Mouse (Mus musculus) adrenal gland, postnatal 25 days (tissue): ENCODE measurements around the gene Zfp451. TPM values are rescaled to one million over a fixed set of nuclear protein-coding genes. Genes with fewer than 3 reads are reported as not detected.
"Not testable (repeated sequence)": the region's sequence is repeated elsewhere in the genome, so short reads cannot be mapped to it uniquely, and the experiment has no call there.

ENCODE experiments used
- DNase-seq: peaks from one replicate; pipeline ENCODE4 v3.0.0; 2021; ENCODE audit warnings: mixed read lengths
- long read RNA-seq: library from polyadenylated mRNA; stranded (forward); transcript quantifications from one replicate; pipeline ENCODE4 v2.0.0, GENCODE M21; 2021
- total RNA-seq: library from RNA; stranded (reverse); gene quantifications from 2 replicates; pipeline ENCODE4 v1.2.3, GENCODE M21; 2021

The Zfp451 gene
- 35.2 and 42.6 TPM in 2 replicates for total RNA-seq
- long read RNA-seq, full-length matches to known transcripts = 6 of 19 reads
- long read RNA-seq, partial matches to known transcripts = 5 of 19 reads
- long read RNA-seq, other reads (novel, unspliced or antisense) = 8 of 19 reads

DNA sequence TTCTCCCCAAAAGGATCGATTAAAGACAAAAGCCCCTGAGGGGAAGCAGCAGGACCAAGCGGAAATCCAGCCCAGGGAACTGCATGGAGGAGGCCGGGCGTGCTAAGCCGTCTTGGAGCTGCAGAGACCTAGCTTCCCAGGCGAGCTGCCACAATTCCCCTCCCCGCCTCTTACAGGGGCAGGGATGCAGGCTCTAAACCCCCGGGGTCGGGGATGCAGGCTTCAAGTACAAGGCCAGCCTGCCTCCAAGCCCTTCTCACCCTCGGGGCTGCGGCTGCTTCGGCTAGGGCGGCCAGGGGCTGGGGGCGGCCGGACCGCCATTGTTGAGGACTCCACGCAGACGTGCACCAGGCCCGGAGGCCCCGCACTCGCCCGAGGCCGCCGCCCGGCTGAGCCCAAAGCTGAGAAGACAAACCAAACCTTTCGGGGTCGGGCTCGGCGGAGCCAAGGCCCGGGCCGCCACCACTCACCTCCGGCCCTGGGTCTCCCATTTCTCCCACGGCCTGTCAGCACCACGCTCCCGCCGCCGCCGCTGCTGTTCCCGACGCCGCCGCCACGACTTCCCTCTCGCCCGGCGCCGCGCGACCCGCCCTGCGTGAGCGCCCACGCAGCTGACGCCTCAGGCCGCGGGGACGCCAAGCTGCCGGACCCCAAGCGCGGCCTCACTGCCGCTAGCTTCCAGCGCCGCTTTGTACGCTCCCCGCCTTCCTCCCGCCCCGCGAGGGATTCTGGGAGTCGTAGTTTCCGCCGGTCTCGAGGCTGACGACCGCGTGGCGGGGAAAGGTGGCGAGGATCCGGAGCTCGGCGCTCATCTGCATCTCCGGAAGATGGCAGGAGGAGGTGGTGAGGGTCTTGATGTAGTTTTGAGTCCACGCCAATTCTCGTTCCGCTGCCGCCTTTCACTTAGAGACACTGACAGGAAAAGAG is at the start of gene Zfp451:
Gene Zfp451 (minus strand): TSS at position 728 of the 927 bp plus-strand sequence.
- DNase-seq = peak; percentile 91

DNA sequence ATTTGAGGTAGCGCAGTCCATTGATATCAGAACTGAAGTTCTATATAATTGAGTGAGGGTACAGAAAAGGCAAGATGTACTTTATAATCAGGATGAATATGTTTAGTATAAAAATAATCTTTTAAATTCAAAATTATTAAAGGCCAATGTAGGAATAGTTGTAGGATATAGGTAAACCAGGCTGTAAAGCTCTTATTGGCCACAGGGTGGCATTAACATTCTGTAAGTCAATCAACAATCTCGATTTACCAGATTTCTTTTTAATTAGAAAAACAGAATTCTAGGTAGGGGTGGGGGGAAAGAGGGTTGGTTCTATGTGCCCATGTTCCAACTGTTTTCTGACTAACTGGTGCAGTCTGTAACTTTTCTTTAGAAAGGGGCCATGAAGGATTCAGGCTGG is 32.4 kb upstream of the Zfp451 start:
- DNase-seq = no peak

DNA sequence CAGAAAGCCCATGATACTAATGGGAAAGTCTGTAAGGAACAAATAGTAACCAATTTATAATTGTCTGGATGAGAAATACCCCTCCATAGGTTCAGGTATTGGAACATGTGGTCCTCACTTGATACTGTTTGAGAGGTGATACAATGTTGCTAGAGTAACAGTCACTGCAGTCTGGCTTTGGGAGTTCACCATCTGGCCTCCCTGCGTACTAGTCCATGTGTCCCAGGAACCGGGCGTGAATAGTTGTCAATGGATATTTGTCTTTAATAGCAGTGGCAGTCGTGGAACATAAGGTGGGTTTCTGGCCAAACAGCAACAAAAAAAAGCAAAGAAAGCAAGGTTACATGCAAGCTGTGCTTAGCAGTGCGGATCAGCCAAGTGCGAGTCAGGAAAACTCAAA is 29.4 kb upstream of the Zfp451 start:
- no peak for DNase-seq

DNA sequence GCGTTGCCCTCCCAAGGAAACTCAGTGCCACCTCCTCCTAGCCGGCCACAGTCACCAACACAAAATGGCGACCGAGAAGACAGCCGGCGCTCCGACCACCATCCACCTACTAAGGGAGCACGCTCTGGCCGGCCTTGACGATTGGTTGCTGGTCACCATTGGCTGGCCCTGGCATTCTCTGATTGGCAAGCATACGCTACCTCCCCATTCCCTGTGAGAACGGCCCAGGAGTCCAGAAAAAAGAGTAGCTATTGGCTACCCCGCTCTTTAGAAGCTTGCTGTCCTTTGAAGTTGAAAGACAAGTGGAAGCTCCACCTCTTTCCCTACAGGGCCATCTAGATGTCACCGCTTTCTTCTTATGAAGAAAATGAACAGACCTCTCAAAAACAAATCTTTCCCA is 24.6 kb upstream of the Zfp451 start:
- not testable (repeated sequence) for DNase-seq

DNA sequence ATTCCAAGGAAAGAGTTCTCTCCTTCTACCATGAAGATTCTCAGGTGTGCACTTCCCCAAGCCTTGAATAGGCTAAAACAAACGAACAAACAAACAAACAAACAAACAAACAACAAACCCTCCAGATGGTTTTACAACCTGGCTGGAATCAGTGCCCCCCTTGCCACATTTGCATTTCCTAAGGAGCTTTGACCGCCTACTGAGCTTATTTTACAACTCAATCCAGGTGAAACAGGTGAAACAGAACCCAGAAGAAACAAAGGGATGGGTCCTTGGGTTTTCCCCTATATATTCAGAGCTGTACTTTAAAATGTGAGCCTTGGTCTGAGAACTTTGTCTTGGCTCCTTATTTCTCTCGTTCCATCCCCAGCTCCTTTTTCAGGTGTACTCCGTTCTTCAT is 16.2 kb upstream of the Zfp451 start:
- no peak for DNase-seq

DNA sequence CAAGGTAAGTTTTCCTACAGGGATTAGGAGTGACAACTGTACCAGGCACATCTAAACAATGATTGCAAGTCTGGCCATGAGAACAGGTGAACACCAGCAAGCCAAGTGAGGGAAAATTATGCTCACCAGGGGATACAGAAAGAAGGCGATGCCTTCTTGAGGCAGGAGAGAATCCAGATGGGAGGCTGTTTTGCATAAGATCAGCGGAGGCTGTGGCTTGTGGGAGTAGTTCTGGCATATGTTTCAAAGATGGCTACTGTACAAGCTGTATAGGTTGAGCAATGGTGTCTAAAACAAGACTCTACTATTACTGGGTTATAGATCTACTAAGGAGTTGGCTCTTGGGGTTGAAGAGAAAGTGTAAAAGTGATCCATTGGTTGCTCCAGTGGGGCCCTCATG is 3.5 kb upstream of the Zfp451 start:
- DNase-seq = no peak

DNA sequence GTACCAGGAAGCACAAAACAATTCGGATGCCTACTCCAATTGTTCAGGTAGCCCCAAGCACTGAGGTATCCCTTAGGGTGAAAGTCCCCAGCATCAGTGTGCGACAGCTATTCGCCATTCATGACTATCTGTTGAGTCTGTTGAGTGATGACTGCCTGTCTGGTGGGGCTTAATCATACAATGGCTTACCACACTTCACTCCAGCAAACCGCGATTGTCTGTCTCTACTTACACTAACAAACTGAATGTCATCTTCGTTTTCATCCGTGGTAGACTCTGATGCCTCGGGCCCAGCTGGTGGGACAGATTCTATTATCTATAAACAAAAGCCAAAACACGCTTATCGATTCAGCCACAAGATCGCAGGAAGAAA is 914 bp downstream of the Zfp451 start:
- DNase-seq = no peak

DNA sequence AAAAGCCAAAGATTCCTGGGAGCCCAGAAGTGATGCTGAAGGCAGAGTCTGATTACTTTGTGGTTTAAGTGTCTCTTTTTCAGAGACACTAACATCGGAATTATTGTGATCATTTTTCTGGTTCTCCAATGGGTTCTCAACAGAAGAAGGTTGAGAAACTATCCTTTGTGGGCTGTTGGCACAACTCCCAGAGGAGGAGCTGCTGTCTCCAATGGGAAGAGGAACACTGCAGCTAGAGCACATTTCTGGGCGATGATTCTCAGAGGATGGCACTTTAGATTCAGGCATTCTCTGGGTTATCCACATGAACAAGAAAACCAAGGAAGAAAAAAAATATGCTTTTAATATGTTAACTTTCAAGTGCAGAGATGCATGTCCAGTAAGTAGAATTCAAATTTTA is 11.1 kb downstream of the Zfp451 start:
- DNase-seq = no peak

DNA sequence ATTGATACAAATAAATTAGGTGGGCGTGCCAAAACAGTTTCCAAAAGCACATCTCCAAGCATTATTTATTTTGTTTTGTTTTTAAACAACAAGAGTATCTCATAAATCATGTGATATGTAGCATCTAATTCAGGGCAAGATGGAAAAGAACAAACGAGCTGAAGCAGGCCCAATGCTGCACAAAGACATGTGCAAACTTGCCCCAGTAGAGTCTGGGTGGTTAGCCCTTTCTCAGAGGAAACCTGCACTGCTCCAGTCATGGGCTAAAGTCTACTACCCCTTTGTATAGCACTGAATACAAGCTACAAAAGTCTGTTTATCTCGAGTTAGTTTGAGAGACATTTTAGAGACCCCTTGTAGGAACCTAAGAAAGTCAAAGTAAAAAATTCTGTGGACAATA is 14.8 kb downstream of the Zfp451 start:
- DNase-seq = no peak

DNA sequence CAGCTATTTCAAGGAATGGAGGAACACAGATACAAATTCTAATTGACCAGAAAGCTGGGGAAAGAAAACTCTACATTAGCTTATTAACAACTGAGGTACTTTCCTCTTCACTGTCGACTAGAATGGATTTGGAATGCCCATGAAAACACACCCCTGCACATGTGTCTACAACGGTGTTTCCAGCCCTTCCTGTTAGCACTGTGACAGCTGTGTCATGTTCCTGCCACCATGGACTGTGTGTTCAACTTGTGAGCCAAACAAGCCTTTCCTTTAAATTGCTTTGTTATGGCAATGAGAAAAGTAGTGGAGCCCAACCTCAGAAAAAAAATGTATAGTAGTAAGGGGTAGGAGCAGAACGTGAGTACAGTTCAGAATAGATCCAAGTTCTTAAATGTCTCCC is 25.9 kb downstream of the Zfp451 start:
- DNase-seq = no peak

DNA sequence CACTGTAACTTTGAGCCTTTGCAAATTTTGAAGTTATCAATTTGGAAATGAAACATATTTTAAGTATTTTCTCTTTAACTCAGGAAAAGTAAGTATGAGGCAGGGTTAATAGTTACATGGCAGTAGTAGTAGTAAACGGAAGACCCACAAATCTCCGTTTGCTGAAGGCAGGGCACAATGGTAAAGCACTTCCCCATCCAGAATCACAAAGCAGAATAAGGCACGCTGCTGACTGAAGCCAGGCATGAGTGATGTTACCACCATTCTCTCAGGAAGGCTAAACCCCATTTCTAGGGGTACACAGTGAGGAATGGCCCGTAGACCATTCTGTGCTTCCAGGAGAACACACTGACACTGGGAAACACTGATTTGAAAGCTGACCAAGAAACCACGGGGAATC is 26.3 kb downstream of the Zfp451 start:
- DNase-seq = no peak

DNA sequence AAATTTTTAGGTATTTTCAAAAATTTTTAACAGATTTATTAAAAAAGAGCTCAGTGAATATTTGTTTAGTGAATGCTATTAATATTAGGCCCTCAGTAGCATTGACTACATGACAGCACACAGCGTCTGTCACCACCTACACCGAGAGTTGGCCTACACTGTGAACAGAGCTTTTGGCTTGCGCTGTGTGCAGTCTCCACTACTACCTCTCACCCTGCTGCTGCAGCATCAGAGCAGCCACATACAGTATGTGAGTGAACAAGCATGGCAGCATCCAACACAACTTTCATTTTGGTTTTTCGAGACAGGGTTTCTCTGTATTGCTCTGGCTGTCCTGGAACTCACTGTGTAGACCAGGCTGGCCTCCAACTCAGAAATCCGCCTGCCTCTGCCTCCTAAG is 29.8 kb downstream of the Zfp451 start:
- no peak for DNase-seq

DNA sequence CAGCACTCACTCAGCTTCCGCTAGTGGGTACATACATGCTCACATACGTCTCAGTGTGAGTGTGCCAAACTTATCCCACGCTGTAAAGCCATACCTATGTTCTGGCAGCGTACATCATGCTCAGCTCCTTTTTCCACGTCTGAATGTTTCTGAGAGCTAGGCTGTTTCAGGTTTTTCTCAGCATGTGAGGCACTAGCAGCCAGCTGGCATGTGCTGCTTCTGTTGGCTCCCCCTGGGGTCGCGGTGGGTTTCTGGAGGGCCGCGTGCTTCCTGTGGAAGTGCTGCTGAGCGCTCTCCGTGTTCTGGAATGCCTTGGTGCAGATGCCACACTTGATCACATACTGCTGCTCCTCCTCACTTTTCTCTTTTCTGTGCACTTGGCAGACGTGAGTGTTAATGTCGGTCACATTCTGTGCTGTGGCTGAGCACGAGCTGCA is 38.2 kb downstream of the Zfp451 start:
- DNase-seq = no peak

DNA sequence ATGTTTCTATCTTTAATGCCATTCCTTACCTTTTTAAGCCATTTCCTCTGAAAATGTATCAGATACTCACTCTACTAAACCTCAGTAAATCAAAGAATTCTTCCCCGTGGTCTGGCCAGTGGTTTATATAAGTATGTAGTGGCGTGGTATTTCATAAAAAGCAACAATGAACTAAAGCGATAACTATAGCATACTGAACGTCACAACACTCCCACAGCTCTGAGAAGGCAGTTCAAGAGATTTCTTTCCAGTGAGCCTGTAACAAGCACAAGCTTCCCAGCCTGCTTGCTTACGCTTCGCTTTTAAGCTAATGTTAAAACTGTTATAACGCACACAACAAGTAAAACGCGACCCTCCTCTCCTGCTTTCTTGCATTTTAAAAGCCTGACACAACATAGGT is 42.3 kb downstream of the Zfp451 start:
- DNase-seq = no peak

DNA sequence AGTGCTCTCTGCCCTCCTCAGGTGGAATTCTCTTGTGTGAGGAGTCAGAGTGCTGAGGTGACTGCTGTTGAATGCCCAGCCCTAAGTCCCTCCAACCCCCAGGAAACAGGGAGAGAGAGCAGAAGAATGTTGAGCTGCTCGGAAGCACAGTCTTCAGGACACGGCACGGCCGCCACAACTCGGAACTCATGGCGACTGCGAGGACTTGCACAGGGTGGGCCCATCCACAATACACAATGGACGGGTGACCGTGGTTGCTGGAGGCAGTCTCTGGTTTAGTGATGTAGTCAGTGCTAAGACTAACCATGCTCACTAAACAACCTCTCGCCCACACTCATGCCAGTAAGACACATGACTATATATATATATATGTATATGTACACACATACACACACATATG is 42.8 kb downstream of the Zfp451 start:
- no peak for DNase-seq

DNA sequence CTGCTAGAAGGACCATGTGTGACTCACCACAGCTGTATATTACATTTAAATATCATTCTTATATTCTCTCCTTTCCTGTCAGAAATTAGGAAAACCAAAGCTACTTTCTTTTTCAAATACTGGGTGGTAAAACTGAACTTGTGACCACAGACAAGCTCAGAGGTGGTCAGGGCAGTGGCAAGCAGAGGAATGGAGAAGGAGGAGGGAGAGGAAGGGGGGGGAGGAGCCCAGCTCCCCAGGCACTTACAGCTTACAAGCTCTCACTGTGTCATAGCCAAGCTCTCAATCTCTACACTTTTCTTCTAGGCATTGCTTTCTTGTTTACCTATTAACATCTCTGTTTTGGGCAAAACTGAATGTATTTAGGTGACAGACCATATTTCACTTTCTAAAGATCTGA is 45.6 kb downstream of the Zfp451 start:
- DNase-seq = no peak

DNA sequence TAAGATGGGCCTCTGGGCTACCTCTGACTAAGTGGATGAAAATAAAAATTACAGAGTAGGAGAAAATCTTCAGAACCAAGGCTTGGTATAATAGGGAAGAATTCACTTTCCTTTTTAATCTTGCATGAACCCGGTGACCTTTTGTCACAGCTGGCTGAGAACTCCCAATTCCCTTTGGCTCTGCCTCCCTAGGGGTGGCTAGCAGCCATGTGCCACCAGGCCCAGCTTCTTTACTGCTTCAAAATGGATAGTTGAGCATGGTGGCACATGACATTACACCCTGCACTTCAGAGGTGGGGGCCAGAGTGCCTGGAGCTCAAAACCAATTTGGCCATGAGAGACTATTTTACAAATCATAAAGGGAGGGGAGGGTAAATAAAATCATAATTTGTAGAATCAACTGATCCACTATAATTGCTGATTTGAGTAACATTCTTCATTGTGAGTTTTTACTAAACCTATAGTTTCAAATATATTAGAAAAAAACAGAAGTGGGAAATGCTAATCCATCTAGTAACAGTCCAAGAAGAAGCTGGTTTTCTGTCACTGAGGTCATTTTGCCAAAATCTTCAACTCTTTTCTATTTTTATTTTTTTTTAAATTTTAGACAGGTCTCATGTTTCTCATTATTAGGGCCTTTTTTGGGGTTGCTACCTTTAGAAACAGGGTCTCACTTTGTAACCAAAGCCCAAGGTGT is 46.2 kb downstream of the Zfp451 start:
- no peak for DNase-seq

DNA sequence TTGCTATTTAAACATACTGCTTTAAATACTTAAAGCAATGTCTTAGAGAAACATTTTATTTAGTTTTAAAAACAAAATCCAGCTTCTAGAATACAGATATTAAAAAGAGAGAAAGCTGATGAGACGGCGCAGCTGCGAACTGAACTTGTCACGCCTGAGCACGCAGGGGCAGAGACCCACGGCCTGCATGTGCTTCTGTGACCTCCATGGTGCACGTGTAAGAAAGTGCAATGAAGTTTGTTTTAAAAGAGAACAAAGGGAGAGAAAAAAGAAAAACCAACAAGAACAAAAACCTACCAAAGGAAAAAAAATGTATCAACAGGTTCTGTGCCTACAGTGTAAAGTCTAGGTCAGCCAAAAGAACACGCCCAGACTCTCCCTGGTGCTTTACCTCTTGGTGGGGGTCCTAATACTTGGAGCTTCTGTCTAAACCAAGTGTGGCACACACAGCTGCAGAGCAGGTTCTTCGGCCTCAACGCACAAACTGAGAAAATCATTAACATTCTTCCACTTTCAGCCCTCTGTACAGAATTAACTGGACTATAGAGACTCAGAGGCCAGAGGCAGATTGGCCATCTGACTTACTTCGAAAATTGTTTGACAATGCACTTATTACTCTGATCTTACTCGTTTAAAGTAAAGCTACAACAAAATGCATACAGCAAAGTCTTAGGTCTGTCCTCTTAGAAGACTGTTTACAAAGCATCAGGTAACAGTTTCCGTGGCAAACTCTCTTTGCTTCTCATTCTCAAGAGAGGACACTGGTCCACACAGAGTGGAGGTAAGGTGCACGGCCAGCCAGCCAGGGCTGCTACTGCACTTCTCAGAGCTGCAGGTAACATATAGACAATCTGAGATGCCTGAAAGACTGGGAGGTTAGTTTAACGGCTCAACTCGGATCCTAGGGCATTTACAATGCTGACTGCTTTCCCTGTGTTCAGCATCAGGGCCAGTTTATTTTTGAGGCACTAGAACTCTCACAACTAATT is 47.6 kb downstream of the Zfp451 start:
- no peak for DNase-seq

DNA sequence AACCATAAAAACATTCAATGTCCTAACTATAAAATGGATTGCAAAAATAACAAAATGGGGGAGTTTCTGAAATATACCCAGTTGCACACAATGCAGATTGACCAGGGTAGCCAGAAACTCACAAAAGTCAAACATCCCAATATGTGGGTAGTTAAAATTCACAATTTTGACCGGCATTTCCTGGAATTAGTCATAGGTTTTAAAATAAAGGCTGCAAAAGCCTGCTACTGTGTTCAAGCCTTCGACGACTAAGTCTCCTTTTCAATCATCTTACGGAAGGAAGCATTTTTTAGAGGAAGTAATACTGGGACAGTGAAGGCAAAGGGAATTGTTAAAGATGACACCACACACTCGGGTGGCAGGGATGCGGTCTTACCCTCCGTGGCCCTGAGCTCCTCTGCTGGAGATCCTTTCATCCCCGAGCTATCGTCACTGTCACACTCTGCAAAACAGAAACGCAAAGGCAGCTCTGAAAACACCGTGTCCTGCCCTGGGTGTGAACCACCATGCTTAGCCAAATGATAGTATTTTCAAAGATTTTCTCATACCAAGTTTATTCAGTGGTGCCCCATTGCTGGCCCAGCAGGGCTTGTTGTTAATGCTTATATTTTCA is 48.8 kb downstream of the Zfp451 start:
- no peak for DNase-seq

DNA sequence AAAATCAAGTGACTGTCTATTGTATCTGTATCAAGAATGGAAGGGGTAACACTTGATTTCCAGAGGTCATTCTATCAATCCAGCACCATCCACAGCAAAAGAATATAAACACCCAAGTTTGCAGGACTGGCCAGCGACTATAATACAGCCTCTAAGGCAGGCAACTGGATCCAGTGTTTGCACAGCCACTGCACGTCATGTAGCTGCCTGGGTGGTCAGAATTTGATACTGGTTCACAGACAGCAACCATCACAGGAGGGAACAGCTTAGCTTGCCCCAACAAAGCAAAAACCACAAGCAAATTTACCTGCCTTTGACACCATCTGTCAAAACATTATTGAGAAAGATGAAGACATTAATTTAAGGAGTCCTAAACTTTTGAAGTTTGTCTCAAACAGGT is 50.6 kb downstream of the Zfp451 start:
- DNase-seq = no peak

DNA sequence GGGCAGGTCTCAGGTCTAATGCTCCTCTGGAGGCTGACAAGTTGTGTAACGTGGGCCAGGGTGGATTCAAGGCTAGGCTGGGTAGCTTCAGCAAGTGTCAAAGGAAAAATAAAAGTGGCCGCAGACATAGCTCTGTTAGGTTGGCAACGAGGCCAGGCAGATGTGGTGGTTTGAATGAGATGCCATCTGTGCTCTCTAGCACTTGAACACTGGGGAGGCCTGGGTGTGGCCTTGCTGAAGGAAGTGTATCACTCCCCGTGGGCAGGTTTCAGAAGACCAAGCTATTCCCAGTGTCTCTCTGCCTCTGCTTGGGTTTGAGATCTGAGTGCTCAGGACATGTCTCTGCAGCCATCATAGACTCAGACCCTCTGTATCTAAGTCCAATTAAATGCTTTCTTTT is 55.9 kb downstream of the Zfp451 start:
- DNase-seq = no peak
